Mouse (Mus musculus) monocyte, adult 2 months (primary cell): Measurements from ENCODE around the gene Pax9.

Experiments used
- DNase-seq, 2 experiments: peaks; one replicate each; pipeline ENCODE4 v3.0.0; 2022; ENCODE audit warnings: low spot score in 2 of 2, low read depth in 1 of 2

Gene Pax9

GRCm38 (mm10) chr12:56691427-56692079 is at the start of gene Pax9:
Gene Pax9, plus strand, starts transcription at chr12:56691767.
- no peak for DNase-seq

- no peak for DNase-seq
These were observed 22.0 kb upstream of the Pax9 start for GRCm38 (mm10) chr12:56669451-56670122.

- no peak for DNase-seq
These were observed 20.8 kb upstream of the Pax9 start for GRCm38 (mm10) chr12:56670795-56671194.

- DNase-seq = no peak
These were observed 16.8 kb upstream of the Pax9 start for GRCm38 (mm10) chr12:56674726-56675125.

GRCm38 (mm10) chr12:56677620-56678019 is 13.9 kb upstream of the Pax9 start:
- no peak for DNase-seq

- DNase-seq = no peak
These were observed 10.3 kb upstream of the Pax9 start for GRCm38 (mm10) chr12:56681096-56681811.

- DNase-seq = no peak
These were observed 3.7 kb upstream of the Pax9 start for GRCm38 (mm10) chr12:56687640-56688481.

GRCm38 (mm10) chr12:56688482-56688840 is 3.1 kb upstream of the Pax9 start:
- DNase-seq = no peak

GRCm38 (mm10) chr12:56688920-56689319 is 2.6 kb upstream of the Pax9 start:
- no peak for DNase-seq

GRCm38 (mm10) chr12:56689331-56689730 is 2.2 kb upstream of the Pax9 start:
- no peak for DNase-seq

- DNase-seq = no peak
These were observed 1.8 kb upstream of the Pax9 start for GRCm38 (mm10) chr12:56689736-56690135.

GRCm38 (mm10) chr12:56690366-56690765 is 1.2 kb upstream of the Pax9 start:
- no peak for DNase-seq

GRCm38 (mm10) chr12:56691001-56691400 is 566 bp upstream of the Pax9 start:
- no peak for DNase-seq

GRCm38 (mm10) chr12:56692536-56692935 is 969 bp downstream of the Pax9 start:
- DNase-seq = no peak

- no peak for DNase-seq
These were observed 2.0 kb downstream of the Pax9 start for GRCm38 (mm10) chr12:56693411-56694098.

- DNase-seq = no peak
These were observed 2.8 kb downstream of the Pax9 start for GRCm38 (mm10) chr12:56694361-56694760.

GRCm38 (mm10) chr12:56694936-56695335 is 3.4 kb downstream of the Pax9 start:
- no peak for DNase-seq

GRCm38 (mm10) chr12:56695358-56696173 is 4.0 kb downstream of the Pax9 start:
- DNase-seq = no peak

GRCm38 (mm10) chr12:56696174-56697010 is 4.8 kb downstream of the Pax9 start:
- no peak for DNase-seq
